Comparison of ENCODE assay signal across 8 mouse cellular contexts in genomic region chr3:122419610-122420409, GRCm38 (mm10).
DNase-seq lines count a peak whose midpoint lies in the region; ATAC-seq lines count a peak whose summit lies in the region.

No protein-coding gene starts in this region.

- peaks cover 10% of the 10 kb centered on the region; the same call in 1 of the 2 replicates for H3K4me1 ChIP-seq in hindbrain, embryonic 14.5 days (replicated peaks; ENCODE audit: control insufficient read depth, insufficient read depth, low read length)
- peaks cover 23% of the 10 kb centered on the region for H3K4me1 ChIP-seq in megakaryocyte, embryonic 14.5 days

- no peaks in the 10 kb centered on the region for H3K9me3 ChIP-seq in hindbrain, embryonic 14.5 days (ENCODE audit: control insufficient read depth, low read length)
- 0 out of 2 replicates have a peak, but pooled peaks cover 3% of the 10 kb centered on the region for H3K9me3 ChIP-seq in megakaryocyte, embryonic 14.5 days

- H3K27me3 ChIP-seq in hindbrain, embryonic 14.5 days (ENCODE audit: control insufficient read depth, insufficient read depth, low read length), result peaks cover 17% of the 10 kb centered on the region
- peaks cover 75% of the 10 kb centered on the region for H3K27me3 ChIP-seq in megakaryocyte, embryonic 14.5 days (replicated peaks)

- peak overlapping the region; percentile 78 for H3K9ac ChIP-seq in hindbrain, embryonic 14.5 days

- DNase-seq in R1 (ENCODE audit: low read depth, low spot score), result peak; percentile 83
- peak; percentile 45 for DNase-seq in cerebellum, adult 9-11 months
- peak; percentile 61 for DNase-seq in gastrocnemius, adult 18-20 months (ENCODE audit: low spot score)
- DNase-seq in hindbrain, embryonic 14.5 days (ENCODE audit: low spot score), result peak; percentile 61
- DNase-seq in left cerebral cortex, postnatal 14 days (ENCODE audit: low spot score in 2 of 2), result peak; percentile 28 to 37
- peak; percentile 14 to 45 for DNase-seq in right cerebral cortex, adult 2 months (ENCODE audit: low spot score in 2 of 2)
- DNase-seq in urinary bladder, postnatal 14 days (ENCODE audit: low spot score), result peak; percentile 83

- H3K4me2 ChIP-seq in hindbrain, embryonic 14.5 days (replicated peaks), result peak overlapping the region; percentile 96

- ATAC-seq in hindbrain, embryonic 14.5 days (ENCODE audit: low FRiP score), result peak; percentile 86

- intact Hi-C loops in left cerebral cortex, postnatal 14 days (cut with DNase I), result no loop called here

- peak overlapping the region; percentile 61 for H3K4me3 ChIP-seq in hindbrain, embryonic 14.5 days (replicated peaks; ENCODE audit: low read length)
- H3K4me3 ChIP-seq in megakaryocyte, embryonic 14.5 days (replicated peaks), result peak overlapping the region; percentile 92

- H3K36me3 ChIP-seq in hindbrain, embryonic 14.5 days (replicated peaks; ENCODE audit: control insufficient read depth, insufficient read depth), result no peaks in the 10 kb centered on the region
- H3K36me3 ChIP-seq in megakaryocyte, embryonic 14.5 days (replicated peaks; ENCODE audit: low read length), result no peaks in the 10 kb centered on the region

- peak overlapping the region; percentile 71 for H3K27ac ChIP-seq in hindbrain, embryonic 14.5 days

- under 1% methylated on average over 63 of the region's 63 CpGs for WGBS in hindbrain, embryonic 14.5 days

Comparison
In these comparisons a context has a peak if more than half of its experiments do, and no peak if none do; other contexts are left out.
1. Peak in every context shown above with its lines: DNase-seq, ATAC-seq, H3K4me3 ChIP-seq and H3K27ac ChIP-seq.
2. DNase-seq: peak in every context shown above with its lines; median percentile 83 in R1; 83 in urinary bladder, postnatal 14 days; 61 in gastrocnemius, adult 18-20 months; 61 in hindbrain, embryonic 14.5 days; 45 in cerebellum, adult 9-11 months; 32 in left cerebral cortex, postnatal 14 days; 30 in right cerebral cortex, adult 2 months.